Mouse (Mus musculus) CH12F3 (cell line): ENCODE measurements around the gene Rai14.

Experiments
- in situ Hi-C: fragments of 300-500 bp; cut with MboI; formaldehyde crosslinking; loops from 2 replicates; pipeline ENCODE4 v1.14.3; 2020; ENCODE audit warnings: low sequenced_read_pairs

The Rai14 gene

GRCm38 (mm10) chr15:10655151-10655905, 59.1 kb downstream of the Rai14 start:
- in situ Hi-C loops, result no loop called here

DNA sequence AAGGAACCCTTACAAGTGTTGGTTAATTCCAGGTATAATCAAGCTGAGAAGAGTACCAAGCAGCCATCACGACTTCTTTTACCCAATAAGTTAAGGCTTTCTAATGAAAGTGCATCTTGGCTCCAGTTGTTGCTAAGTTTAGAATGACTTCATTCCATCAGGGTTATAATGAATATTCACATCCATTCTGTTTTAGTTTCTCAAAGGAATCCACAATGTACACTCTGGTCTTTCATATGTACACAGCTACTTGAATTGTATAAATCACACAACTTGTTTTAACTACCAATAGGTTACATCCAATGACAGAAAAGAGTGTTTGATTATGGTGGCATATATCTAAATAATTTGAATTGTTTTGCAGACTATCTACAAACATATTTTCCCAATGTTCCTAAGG, 59.7 kb downstream of the Rai14 start:
- in situ Hi-C loops, result no loop called here

DNA sequence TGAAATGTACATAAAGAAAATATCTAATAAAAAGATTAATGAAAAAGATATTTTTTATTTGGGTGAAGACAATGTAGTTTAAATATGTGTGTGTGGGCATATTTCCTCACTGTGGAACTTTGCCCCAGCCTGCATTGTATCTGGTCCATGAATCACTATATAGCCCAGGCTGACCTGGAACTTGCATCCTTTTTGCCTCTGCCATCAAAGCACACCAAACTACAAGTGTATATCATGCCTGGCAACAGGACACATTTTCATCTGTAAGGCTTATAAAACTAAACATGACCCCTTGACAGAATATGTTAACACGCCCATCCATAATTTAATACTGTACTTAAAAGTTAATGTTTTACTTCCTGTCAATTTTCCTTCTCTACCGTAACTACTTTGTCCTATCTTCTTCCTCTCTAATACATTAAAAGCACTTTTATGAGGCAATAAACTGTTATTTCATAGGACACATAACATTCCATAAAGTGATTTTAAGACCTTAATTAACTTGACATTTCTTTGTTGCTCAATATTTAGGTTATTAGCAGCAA, 61.4 kb downstream of the Rai14 start:
- in situ Hi-C loops, result no loop called here

GRCm38 (mm10) chr15:10648372-10649109, 65.9 kb downstream of the Rai14 start:
- in situ Hi-C loops, result no loop called here

DNA sequence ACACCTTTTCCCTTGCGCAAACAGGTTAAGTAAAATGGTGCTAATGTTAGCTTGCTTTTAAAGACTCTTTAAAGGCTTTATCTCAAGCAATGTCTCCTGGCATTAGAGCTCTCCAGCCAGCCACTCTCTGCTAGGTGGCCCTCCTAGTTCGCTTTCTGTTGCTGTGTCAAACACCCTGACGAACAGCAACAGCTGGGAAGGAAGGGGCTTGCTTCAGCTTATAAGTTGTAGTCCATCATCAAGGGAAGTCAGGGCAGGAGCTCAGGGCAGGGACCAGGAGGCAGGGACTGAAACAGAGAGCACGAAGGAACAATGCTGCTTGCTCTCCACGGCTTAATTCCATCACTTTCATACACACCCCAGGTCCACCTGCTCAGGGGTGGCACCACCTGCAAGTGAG, 68.1 kb downstream of the Rai14 start:
- in situ Hi-C loops, result no loop called here

DNA sequence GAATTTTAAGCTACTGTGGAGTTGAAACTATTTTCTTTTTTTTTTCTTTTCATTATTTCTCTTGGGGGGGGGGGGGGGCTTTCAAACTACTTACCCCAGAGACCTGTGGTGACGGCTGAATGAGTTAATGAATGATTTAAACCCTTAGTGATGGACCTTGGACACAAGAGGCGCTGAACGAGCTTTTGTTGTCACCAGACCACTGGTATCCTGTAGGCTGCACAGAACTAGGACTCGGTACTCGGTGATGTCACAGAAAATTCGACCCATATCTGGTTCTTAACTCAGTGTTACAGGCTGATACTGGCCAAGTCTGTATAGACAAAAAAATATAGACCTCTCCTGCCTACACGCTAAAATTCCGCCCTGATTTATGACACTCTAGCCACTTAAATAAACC, 69.3 kb downstream of the Rai14 start:
- in situ Hi-C loops, result no loop called here

DNA sequence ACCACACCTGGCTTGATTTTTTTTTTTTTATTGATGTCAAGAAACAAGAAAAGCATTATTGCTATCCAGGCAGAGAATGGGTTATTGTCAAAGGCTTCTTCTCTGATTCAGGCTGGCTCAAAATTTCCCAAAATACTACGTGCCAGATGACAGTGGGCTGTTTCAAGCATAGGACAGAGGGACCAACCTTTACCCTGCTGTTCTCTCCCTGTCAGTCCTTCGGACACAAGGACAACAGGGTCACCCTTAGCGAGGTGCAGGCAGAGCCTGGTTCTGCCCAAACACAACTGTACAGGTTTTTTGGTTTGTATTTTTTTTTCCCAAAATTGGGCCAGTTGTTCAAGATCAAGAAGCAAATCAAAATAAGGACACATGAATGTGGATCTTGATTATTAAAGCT, 70.6 kb downstream of the Rai14 start:
- in situ Hi-C loops, result no loop called here

DNA sequence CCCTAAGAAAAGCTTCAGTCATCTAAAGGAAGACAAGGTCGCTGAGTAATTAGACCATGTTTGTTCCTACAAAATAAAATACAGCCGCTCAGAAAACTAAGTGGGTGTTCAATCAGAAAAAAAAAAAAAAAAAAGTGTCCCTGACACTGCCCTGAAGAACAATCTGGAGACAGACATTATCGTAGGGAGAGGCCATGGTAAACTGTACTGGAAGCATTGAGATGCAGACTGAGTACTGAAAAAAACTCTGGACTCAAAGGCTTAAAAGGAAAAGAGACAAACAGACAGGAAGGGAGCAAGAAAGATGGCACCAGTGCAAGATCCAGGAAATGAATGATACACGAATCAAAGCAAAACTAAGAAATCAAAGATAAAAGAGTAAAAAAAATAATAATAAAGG, 71.2 kb downstream of the Rai14 start:
- in situ Hi-C loops, result no loop called here

GRCm38 (mm10) chr15:10642419-10642818, 72.0 kb downstream of the Rai14 start:
- in situ Hi-C loops, result no loop called here

DNA sequence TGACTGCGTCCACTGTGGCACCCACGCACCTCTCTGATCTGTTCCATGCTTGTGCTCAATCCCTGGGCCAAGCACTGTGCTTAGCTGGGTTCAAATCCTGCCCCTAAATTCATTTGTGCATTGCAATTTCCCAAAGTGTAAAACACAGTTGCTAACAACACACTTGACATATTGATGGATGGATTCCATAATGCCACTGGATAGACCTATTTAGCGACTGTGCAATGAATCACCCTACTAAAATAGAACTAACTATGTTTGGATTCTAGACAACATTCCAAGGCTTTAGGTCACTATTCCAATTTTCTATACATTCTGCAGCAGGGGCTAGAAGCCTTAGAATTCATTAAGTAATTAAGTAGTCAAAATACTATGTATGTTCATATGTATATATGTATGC, 73.7 kb downstream of the Rai14 start:
- in situ Hi-C loops, result no loop called here

DNA sequence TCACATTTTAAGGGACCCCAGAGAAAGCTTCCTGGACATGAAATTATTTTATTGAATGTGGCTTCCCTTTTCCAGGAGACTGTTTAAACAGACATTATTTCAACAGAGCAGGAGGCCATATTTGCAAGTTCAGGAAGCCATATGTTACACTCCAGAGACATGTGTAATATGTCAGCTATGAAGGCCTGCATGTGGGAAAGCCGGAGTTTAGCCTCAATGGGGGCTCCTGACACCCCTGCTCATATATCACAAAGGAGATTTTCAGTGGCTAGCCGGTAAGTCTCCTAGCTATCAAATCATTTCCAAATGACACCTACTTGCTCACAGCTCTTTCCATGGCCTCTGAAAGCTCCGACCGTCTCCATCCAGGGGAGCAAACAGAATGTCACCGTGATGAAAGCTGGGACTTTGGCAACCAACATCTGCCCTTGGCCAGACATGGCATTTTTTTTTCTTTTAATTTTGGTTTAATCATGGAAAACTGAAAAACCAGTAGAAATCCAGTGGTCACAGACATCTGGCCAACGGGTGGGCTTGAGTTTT, 77.1 kb downstream of the Rai14 start:
- in situ Hi-C loops, result no loop called here

DNA sequence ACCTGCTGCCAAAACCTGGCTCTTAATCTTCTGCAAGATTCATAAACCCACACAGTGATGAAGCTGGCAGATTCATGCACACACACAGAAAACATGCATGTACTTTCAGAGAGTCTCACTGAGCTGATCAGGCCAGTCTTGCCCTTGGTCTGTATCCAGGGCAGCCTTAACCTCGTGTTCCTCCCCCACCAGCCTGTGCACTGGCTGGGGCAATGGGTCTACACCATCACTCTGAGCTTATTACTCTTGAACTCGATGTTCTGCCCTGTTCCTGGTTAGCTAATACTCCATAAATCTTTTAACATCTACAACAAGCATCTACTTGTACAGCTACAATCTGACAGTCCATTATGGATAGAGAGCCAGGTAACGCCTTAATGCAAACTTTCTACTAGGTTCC, 77.6 kb downstream of the Rai14 start:
- in situ Hi-C loops, result no loop called here

DNA sequence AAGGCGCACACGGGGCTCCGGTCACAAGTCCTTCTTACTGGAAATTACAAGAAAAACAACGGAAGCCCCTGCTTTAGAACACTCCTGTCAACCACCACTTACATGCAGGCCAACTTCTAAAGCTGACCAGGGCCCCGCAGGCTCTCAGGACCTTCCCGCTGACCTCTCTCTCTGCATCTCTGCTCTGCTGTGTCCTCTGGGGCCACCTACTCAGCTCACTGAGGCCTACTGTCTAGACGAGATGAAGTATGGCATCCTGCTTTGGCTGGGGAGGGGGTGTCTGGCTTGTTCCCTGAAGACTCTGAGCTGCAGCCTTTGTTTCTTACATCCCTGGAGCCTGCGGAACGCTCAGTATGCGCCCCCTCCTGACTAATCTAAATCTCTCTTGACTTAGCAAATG, 79.3 kb downstream of the Rai14 start:
- in situ Hi-C loops, result no loop called here

- in situ Hi-C loops, result no loop called here
Observed at GRCm38 (mm10) chr15:10634176-10634575, 80.2 kb downstream of the Rai14 start.

GRCm38 (mm10) chr15:10633381-10633780, 81.0 kb downstream of the Rai14 start:
- in situ Hi-C loops, result no loop called here

GRCm38 (mm10) chr15:10632581-10632980, 81.8 kb downstream of the Rai14 start:
- in situ Hi-C loops, result no loop called here

DNA sequence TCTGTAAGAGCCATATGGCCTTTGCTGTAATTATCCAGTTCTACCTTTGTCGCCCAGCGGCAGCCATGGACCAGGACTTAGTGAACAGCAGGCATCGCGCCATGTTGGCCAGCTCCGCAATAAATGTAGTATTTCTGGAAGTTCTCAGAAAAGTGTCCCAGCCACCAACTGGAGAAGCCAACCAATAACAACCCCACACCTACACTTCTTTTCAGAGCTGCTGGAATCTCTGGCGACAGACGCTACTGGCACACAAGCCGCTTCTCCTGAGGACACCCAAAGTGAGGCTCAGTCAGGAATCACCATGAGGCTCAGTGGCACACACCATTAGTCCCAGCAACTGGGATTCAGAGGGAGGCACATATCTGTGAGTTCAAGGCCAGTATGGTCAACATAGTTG, 82.4 kb downstream of the Rai14 start:
- in situ Hi-C loops, result no loop called here

DNA sequence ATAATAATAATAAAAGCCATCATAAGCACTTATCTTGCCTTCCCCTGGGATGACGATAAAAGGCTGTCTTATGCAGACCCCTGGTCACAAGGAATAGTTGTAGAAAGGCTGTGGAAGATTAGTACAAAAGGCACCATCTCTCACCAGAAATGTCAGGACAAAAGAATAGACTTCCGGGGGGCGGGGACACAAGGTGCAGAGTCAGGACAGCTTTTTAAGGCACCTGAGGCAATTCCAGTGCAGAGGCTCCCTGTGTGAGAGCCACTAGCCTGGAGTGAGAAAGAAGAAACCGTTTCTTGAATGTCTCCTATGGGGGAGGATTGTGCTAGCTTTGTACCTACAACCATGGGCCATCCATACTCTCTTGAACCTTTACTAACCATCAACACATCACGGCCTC, 82.9 kb downstream of the Rai14 start:
- in situ Hi-C loops, result no loop called here

DNA sequence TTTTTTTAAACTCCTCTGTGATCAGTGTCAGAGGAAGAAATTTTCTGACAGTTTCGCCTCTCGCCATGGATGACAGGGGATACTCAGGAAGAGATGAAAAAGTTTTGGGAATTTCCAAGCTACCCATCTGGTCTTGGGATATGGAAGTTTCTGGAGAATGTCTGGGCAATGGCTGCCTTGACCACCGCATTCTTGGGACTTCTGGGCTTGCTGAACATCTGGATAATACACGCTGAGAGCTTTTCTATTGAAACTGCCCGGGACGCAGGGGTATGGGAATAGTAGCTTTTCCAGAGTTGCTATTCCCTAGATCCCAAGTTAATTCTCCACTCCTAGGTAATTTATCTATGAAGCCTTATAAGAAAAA, 85.5 kb downstream of the Rai14 start:
- in situ Hi-C loops, result no loop called here

DNA sequence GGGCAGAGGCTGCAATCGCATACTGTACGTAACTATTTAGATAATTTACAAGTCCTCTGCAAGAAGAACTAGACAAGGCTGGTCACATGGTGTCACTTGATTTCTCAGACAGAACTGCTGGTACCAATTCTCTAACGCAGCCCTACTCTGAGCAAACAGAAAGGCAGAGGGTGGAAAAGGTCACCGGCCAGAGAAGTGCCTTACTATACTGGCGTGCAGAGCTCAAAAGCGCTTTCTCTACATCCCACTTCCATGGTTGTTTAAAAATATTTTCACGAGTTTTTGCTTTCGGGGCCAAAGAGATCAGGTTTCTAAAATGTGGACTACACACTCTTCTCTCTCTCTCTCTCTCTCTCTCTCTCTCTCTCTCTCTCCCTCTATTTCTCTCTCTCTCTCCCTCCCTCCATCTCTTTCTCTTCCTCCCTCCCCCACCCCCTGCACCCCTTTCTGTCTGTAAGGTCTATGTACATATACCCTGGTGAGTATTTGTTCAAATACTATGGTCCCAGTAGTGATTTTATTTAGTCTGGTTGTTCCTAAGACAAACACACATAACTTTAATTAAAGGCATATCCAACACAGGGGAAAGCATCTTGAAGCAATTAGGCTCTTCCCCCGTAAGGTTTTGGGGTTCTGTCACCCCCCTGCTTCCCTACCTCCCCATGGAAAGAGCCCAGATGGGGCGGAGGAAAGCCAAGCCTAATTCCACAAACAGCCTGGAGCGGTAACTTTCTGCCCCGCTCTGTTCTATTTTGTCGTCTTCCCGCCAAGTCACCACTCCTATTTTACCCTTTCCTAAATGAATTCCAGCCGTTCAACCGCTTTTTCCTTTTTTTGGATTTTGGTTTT, 86.1 kb downstream of the Rai14 start:
- in situ Hi-C loops, result no loop called here

- in situ Hi-C loops, result no loop called here
Observed at GRCm38 (mm10) chr15:10623571-10624227, 90.7 kb downstream of the Rai14 start.
